Mouse (Mus musculus) gastrocnemius, postnatal 36 days (tissue): ENCODE results near the gene Hoxd11. TPM values are rescaled to one million over a fixed set of nuclear protein-coding genes. Genes with fewer than 3 reads are reported as not detected.

ENCODE experiments used
- DNase-seq, 2 experiments: peaks; one replicate each; pipeline ENCODE4 v3.0.0; 2022
- intact Hi-C: fragments of 180-260 bp; cut with DNase I; formaldehyde crosslinking; loops from one replicate; pipeline ENCODE4 v1.15.1; 2025
- total RNA-seq, 2 experiments: library from RNA; stranded (reverse); gene quantifications; 2 replicates each; pipeline ENCODE4 v1.2.3; 2021

Gene Hoxd11
- total RNA-seq, 2 experiments from 2014 or later: not detected

DNA sequence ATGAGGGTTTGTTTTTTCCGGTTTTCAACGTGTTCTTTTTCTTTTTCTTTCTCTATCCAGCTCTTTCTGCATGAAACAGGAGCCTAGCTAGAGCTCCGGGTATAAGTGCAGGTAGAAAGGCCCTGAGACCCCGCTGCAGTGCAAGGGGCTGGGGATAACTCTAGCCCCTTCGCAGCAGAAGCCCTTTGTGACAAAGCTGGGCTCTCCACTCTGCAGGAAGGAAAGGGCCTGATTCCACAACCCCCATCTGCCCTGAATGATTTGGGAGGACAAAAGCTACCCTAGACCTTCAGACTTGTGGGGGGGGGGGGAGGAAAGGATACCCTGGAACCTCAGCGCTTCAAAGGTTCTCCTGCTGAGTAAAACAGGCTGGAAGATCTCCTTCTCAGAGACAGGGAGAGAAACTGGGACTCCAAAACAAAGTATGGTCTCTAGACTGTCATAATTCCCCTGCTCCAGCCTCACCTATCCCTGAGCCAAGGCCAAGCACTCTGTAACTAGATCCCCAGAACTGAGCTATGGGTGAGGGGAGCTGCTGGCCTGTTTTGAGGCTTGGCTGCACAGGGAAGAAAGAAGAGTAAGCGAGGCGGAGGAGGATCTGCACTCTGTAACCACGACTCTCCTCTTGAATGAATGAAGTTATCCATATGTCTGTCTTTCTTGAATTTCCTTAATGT lies 2.8 kb upstream of the Hoxd11 start:
- intact Hi-C loops: no loop called here
- DNase-seq: no peak

DNA sequence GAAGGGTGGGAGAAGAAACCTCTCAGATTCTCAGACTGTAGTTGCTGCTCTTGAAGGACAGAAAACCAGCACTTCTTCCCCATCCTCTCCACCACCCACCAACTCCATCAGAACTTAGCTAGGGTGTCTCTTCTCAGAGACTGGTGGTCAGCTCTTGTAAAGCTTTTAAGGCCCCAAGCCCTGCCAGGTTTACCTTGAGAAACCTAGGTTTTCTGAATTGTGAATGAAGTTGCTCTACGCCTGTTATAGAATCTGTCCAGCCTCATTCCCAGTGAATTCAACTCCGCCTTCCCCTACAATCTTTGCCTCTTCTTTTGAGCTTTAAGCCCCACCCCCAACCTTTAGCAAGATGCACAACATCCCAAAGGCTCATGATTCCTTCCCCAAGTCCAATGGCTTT lies 2.3 kb upstream of the Hoxd11 start:
- intact Hi-C loops: no loop called here
- no peak for DNase-seq

GRCm38 (mm10) chr2:74679596-74679971 lies 227 bp downstream of the Hoxd11 start:
- DNase-seq: no peak
- intact Hi-C loops: no loop called here

GRCm38 (mm10) chr2:74679980-74680379 lies 623 bp downstream of the Hoxd11 start:
- intact Hi-C loops: no loop called here

DNA sequence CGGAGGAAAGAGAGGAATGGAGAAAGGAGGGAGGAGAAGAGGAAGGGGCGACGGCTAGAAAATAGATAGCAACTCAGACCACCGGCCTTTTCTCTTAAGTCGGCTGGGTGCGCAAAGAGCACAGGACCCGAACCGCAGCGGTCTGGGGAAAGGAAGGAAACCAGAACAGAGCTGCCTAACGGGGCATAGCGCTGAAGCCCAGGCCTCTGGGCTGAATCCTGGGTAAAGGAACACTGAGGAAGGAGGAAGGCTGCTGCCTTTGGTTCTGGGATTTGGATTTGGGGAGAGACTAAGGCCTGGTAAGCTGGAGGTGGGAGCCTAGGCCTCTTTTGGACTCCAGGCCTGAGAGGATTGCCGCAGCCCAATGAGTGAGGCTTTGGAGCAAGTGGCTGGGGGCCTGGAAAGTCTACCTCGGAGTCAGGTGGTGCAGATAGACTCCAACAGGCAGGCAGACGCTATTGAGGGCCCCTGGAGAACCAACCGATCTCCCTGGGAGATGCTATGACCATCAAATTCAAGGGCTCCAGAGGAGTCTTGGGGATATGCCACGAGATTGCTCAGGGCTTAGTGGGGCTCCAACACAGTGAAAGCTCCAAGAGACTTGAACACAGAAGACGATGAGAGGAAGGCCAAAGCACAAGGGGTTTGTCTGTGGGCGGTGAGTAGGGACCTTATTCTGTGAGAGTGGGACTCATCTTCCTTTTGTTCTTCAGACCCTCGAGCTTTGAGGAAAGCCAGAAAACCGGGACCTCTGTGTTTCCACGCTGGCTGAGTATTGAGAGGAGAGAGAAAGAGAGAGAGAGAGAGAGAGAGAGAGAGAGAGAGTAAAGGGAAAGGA lies 1.4 kb downstream of the Hoxd11 start:
- intact Hi-C loops: no loop called here
- no peak for DNase-seq

More at GRCm38 (mm10) chr2:74679980-74680379, 623 bp downstream of the Hoxd11 start:
- DNase-seq: no peak

GRCm38 (mm10) chr2:74681594-74682531 lies 2.5 kb downstream of the Hoxd11 start:
- no peak for DNase-seq

GRCm38 (mm10) chr2:74682796-74683195 lies 3.4 kb downstream of the Hoxd11 start:
- intact Hi-C loops: no loop called here
- no peak for DNase-seq

More at GRCm38 (mm10) chr2:74681594-74682531, 2.5 kb downstream of the Hoxd11 start:
- intact Hi-C loops: no loop called here

- intact Hi-C loops: no loop called here
- DNase-seq: no peak
Measured at GRCm38 (mm10) chr2:74683471-74683951, 4.2 kb downstream of the Hoxd11 start.

DNA sequence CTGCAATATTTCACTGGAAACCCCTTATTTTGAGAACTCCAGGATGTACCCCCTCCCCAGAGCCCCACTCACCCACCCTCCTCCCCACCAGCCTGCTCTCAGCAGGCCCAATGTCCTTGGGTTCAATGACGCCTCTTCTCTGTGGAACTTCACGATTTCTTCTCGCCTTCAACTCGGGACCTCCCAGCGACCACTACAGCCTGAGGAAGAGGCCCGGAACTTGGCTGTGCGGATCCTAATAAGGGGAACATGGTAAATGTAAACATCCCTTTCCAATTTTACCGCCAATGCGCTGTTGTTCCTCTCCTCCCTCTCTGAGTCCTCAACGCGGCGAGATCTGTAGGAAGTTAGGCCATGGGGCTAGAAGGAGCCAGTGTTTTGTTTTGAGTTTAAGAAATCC lies 4.7 kb downstream of the Hoxd11 start:
- intact Hi-C loops: no loop called here

GRCm38 (mm10) chr2:74685059-74685603 lies 5.8 kb downstream of the Hoxd11 start:
- no peak for DNase-seq
- intact Hi-C loops: no loop called here

More for the DNA sequence above, 4.7 kb downstream of the Hoxd11 start:
- DNase-seq: no peak

- intact Hi-C loops: no loop called here
- peak in 1 of 2 experiments; percentile 61 for DNase-seq
Measured at GRCm38 (mm10) chr2:74686301-74686987, 7.1 kb downstream of the Hoxd11 start.

DNA sequence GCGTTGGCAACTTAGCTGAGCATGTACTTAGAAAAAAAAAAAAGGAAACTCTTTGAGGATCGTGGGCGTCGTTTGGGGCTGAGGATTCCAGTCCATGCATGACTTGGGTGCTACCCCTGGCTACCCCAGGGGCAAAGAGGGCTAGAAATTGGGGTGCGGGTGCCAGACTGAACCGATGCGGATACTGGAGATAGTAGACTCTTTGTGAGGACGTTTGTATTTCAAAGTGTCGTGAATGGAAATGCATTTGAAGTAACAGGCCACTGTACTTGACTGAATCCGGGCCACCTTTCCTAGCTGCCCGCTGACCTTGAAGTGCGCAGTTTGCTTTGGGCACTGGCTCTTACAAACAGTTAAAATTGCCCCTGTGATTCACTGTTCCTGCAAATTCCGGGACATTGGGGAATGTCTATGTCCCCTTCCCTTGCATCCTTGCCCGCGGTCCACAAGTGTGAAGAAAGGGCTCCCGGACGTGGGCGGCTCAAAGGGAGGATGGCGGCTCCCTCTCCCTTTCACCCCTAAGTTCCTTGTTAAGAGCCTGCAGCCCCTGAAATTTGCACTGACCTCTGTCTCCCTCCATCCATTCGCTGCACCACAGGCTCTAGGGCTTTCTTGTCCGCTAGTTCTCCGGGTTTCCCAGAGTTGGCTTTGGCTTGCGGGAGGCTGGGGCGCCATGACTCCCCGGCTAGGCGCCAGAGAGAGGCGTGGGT lies 7.8 kb downstream of the Hoxd11 start:
- DNase-seq: no peak
- intact Hi-C loops: no loop called here

DNA sequence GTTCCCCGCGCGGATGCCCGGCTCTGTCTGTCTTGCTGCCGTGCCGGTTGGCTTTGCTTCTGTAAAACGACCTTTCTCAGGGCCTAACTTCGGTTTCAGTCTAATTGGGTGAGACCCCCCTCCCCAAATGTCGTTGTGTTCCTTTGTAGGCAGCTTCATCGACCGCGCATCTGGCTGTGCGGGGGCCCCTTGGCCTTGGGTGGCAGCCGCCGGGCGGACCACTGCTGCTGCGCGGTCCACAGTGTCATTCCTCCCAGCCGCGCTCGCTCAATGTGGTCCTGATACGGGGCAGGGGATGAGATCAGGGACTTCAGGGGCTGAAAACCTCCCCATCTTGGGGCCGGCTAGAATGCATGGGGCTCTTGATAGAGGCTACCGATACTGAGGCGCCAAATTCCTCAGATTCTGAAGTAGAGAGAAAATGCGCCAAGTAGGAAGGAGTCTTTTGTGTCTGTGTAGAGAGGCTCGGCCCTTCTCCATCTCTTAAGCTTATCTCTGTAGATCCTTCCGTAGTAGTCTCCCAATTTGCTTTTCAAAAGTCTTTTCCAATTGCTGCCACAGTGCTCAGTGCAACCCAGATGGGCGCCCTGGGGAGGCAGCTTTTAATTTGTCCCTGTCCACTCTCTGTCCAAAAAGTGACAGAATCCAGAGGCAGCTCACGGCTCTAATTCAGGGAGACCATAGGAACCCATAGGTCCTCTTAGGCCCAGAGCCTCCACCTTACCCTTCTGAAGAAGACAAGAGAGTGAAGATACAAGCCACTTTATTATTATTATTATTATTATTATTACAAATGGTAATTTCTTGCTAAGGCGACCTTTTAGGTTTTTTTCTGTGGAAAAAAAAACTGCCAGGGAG lies 8.6 kb downstream of the Hoxd11 start:
- intact Hi-C loops: no loop called here
- DNase-seq: no peak

GRCm38 (mm10) chr2:74688795-74689573 lies 9.6 kb downstream of the Hoxd11 start:
- intact Hi-C loops: no loop called here
- DNase-seq: no peak

GRCm38 (mm10) chr2:74689574-74690337 lies 10.4 kb downstream of the Hoxd11 start:
- no peak for DNase-seq
- intact Hi-C loops: no loop called here

DNA sequence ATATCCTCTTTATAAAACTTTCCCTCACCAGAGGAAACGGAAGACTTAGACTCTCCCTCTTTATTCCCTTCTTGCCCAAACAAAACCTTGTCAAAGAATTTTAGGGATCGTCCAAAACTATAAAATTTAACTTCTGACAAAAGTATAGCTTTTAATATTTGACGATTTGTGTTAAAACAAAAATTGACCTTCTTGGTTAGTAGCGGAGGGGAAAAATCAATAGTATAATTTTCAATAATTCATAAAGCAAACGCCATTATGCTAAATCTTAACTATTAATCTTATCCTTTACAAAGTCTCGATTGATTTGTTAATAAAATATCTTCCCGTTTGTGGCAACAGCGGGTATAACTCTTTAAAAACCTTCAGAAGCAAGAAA lies 11.0 kb downstream of the Hoxd11 start:
- intact Hi-C loops: no loop called here
- DNase-seq: no peak
